Mouse (Mus musculus) right cerebral cortex, adult 2 months (tissue): Measurements from ENCODE around the gene Sdha.

Source experiments
- DNase-seq, 2 experiments: peaks; one replicate each; pipeline ENCODE4 v3.0.0; 2021 to 2022; ENCODE audit warnings: low spot score in 2 of 2

Sdha gene

DNA sequence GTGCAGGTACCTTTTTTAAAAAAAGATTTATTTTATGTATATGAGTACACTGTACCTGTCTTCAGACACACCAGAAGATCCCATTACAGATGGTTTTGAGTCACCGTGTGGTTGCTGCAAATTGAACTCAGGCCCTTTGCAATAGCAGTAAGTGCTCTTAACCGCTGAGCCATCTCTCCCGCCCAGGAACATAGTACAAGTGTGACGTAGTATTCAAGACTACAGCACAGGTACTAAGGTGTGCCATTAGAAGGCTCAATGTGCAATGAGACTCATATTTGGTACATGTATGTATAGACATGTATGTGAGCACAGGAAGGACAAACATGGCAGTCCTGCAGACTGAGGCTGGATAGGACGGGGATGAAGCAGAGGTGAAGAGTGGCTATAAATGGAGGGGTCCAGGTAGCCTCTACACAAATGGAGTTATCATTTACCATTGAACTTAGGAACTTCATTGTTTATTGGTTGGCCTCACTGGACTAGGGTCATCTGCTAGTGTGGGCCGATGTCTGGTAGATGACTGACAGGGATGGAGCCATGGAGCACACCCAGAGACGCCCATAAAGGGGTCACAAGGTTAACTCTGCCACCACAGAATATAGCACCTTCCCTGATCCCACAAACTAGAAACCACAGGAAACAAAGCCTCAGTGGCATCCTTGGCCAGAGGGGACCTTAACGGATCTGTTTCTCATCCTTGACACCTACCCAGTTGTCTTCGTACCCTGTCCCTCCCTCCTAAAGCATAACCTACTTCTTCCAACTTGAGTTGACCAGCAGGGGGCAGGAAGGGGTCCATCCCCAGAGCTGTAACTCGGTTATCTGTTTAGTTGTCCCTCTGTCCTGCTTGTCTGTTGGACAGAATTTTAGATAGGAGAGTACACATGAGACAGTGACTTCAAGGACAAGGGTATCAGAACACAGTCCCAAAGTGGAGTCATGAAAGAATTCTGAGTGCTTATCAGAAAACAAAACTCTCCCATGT is 47.7 kb downstream of the Sdha start:
- DNase-seq = no peak

DNA sequence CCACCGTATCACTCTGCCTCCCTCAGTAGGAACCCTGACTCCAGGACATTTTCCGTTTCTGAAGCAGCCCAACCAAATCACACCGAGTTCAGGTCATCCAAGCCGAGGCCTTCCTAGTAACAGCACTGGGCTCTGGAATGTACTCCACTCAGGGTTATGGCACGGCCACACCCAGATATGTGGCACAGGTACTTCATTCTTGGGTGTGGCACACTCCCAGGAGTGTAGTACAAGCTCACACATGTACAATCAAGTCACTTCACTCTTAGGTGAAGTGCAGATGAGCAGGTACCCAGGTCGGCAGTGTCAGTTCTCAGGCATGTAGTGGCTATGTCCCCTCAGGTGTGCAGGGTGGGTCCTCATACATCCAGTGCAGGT is 48.5 kb downstream of the Sdha start:
- no peak for DNase-seq

DNA sequence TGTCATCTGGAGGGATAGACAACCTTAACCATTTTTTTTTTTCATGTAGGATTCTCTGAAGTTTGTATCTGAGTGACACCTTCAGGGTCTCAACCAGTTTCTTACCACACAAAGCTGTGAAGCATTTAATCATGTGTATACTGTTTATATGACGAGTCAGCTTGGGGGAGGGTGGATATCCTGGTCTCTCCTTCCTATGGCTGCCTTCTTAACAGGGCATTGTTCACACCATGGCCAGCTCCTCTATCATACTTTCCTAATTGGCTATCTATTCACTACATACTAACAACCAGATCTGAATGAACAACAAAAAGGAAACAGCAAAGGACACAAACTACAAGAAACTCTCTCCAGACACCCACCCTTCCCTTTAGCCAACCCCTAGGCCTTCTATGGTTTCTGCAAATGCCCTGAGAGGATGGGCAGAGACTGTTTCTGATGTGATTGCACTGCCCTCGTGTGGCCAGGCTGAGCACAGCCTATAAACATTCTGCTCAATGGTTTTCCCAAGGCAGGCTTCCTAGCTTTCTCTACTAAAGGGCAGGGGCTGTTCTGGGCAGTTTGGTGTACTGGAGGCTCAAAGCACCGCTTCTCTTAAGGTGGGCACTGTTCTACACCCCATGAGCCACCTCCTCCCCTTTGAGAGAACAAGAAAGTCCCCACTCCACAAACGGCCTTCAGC is 49.0 kb downstream of the Sdha start:
- DNase-seq = peak; percentile 84

DNA sequence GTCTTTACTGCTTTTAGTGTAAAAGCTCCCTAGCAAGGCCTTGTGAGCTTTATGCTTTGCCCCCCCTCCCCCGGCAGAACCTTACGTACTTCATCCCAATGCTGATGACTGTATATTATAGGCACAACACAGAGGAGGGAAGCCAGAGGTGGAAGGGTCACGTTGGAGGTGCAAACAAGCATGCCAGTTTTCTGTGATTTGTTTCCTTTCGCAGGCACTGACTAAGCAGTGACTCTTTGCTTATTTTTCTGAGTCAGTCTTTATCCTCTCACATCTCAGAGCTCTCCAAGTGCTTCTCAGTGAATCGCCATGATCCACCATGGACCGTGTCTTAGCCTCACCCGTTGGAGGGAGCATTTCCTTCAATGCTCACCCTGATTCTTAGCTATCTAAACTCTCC is 53.7 kb downstream of the Sdha start:
- DNase-seq = no peak

DNA sequence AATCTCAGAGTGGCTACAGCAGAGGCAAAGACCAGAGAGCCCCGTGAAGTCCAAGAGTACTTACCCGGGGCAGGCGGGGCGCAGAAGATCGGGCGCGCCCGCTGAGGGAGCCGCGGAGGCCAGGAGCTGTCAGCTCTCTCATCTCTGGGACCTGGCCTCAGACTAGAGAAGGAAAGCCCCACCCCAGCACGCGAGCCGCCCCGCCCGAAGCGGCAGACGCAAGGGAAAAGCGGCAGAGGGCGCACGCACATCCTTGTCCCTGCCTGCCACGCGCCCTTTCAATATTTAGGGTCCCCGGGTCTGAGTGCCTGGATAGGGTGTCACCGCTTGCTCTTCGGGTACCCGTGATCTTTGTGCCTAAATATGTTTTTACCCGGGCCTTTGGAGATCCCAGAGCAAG is 57.9 kb downstream of the Sdha start, which contains the start of gene Ahrr:
TSS of gene Ahrr (minus strand) at position 165 of the 400 bp plus-strand sequence.
- DNase-seq = peak; percentile 22 to 34

DNA sequence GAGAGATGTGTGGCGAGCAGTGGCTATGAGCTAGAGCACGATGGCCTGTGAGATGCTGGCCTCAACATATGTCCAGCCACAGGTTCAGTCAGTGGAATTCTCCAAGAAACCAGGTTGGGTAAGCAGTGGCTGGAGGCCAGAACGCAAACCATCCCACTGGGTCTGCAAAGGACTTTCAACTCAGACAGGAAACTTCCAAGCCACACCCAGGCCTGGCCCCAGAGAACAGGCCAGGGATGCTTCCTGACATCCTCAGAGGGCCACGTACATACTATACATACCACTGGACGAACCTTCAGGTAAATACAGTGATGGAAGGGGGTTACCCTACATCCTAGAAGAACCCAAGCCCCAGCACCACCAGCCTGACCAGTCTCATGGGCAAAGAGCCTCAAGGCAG is 60.4 kb downstream of the Sdha start:
- DNase-seq = no peak

DNA sequence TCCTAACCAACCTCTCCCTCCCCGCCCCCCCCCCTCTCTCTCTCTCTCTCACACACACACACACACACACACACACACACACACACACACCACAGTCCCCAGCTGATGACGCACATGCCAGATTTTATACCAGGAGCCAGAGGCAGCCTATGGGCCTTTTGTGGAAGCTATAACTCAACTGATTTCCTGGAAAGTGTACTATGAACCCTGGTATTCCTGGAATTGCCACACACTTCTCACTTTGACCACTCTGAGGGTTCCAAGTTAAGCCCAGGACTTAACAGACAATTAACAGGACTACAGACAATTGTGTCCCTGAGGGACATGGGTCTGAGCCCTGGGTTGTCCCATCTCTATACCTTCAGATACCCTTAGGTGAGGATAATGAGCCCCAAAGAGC is 67.8 kb downstream of the Sdha start:
- DNase-seq = no peak

DNA sequence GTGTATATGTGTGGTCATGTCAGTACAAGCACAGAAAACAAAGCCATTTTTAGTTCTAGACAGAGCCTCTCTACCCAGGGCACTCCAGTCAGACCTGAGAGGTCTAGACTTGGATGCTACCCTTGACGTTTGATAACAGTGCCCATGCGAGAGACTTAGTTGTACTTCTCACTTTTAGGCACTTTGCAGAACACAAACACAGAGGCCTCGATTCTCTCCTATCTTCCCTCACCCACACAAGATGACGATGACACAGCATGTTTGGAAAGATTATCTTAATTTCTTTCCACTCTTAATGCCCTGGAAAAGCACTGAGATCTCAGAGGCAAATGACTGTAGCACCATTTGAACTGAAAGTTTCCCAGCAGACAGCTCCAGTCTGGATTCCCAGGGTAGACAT is 74.4 kb downstream of the Sdha start:
- DNase-seq = no peak
